ENCODE assay signal across 13 mouse cellular contexts in genomic region chr10:50891876-50892711, GRCm38 (mm10). TPM values are rescaled to one million over a fixed set of nuclear protein-coding genes. Genes with fewer than 3 reads are reported as not detected.
A peak's percentile ranks its signal among the peaks of the same experiment; 100 is the strongest.
DNase-seq lines count a peak whose midpoint lies in the region; ATAC-seq lines count a peak whose summit lies in the region.
"Had no signal": no experiment of that assay in that cellular context is flagged by ENCODE, and none has a peak within 500 bp of the region (broad histone marks: within the 10 kb centered on the region; RNA-seq: fewer than 3 reads in every experiment).

No protein-coding gene starts in this region.

- H3K4me1 ChIP-seq in heart, embryonic 11.5 days (ENCODE audit: control insufficient read depth, insufficient read depth, low read length) = peaks cover 12% of the 10 kb centered on the region; the same call in 1 of the 2 replicates
- peaks cover 18% of the 10 kb centered on the region for H3K4me1 ChIP-seq in midbrain, embryonic 11.5 days (ENCODE audit: control insufficient read depth, insufficient read depth, low read length)
- H3K4me1 ChIP-seq in midbrain, embryonic 15.5 days = peaks cover 15% of the 10 kb centered on the region
- H3K4me1 ChIP-seq in kidney, embryonic 16.5 days (ENCODE audit: insufficient read depth, low read length) = peaks cover 8% of the 10 kb centered on the region; the same call in 1 of the 2 replicates
- peaks cover 13% of the 10 kb centered on the region for H3K4me1 ChIP-seq in neural tube, embryonic 13.5 days (replicated peaks)

- H3K9ac ChIP-seq in heart, embryonic 11.5 days (ENCODE audit: low read depth, low read length) = no peak overlapping the region
- H3K9ac ChIP-seq in midbrain, embryonic 11.5 days (ENCODE audit: low read length) = no peak overlapping the region
- no peak overlapping the region for H3K9ac ChIP-seq in midbrain, embryonic 15.5 days
- no peak overlapping the region; the same call in 1 of the 2 replicates for H3K9ac ChIP-seq in kidney, embryonic 16.5 days (replicated peaks; ENCODE audit: low read length)
- H3K9ac ChIP-seq in neural tube, embryonic 13.5 days = no peak overlapping the region

- H3K27me3 ChIP-seq in heart, embryonic 11.5 days (ENCODE audit: control insufficient read depth, insufficient read depth, low read length) = peaks cover 76% of the 10 kb centered on the region
- peaks cover 78% of the 10 kb centered on the region for H3K27me3 ChIP-seq in midbrain, embryonic 11.5 days (ENCODE audit: control insufficient read depth, insufficient read depth, low read length)
- H3K27me3 ChIP-seq in midbrain, embryonic 15.5 days (replicated peaks) = peaks cover 77% of the 10 kb centered on the region
- H3K27me3 ChIP-seq in kidney, embryonic 16.5 days (ENCODE audit: insufficient read depth, low read length) = peaks cover 74% of the 10 kb centered on the region
- H3K27me3 ChIP-seq in neural tube, embryonic 13.5 days = peaks cover 94% of the 10 kb centered on the region

- H3K4me2 ChIP-seq in heart, embryonic 11.5 days = peak overlapping the region; percentile 32; the same call in 1 of the 2 replicates
- peak overlapping the region; percentile 71 for H3K4me2 ChIP-seq in midbrain, embryonic 11.5 days
- H3K4me2 ChIP-seq in midbrain, embryonic 15.5 days = no peak overlapping the region
- peak overlapping the region; percentile 63 for H3K4me2 ChIP-seq in kidney, embryonic 16.5 days (replicated peaks; ENCODE audit: low read depth, low read length)
- H3K4me2 ChIP-seq in neural tube, embryonic 13.5 days = 0 out of 2 replicates have a peak overlapping the region, but pooled peaks have one; percentile 5

- no peaks in the 10 kb centered on the region for H3K36me3 ChIP-seq in heart, embryonic 11.5 days (ENCODE audit: control insufficient read depth, insufficient read depth, low read length)
- no peaks in the 10 kb centered on the region for H3K36me3 ChIP-seq in midbrain, embryonic 11.5 days (ENCODE audit: control insufficient read depth, insufficient read depth, low read length)
- H3K36me3 ChIP-seq in midbrain, embryonic 15.5 days (replicated peaks) = no peaks in the 10 kb centered on the region
- H3K36me3 ChIP-seq in kidney, embryonic 16.5 days (ENCODE audit: insufficient read depth, low read length) = no peaks in the 10 kb centered on the region
- no peaks in the 10 kb centered on the region for H3K36me3 ChIP-seq in neural tube, embryonic 13.5 days

- H3K4me3 ChIP-seq in heart, embryonic 11.5 days (ENCODE audit: low read depth, low read length) = no peak overlapping the region
- H3K4me3 ChIP-seq in midbrain, embryonic 11.5 days (ENCODE audit: low read depth, low read length) = peak overlapping the region; percentile 11; the same call in 1 of the 2 replicates
- H3K4me3 ChIP-seq in midbrain, embryonic 15.5 days = no peak overlapping the region
- peak overlapping the region; percentile 58 for H3K4me3 ChIP-seq in kidney, embryonic 16.5 days (ENCODE audit: low read length)
- H3K4me3 ChIP-seq in neural tube, embryonic 13.5 days = no peak overlapping the region
- H3K4me3 ChIP-seq: heart, adult 2 months; megakaryocyte, embryonic 14.5 days had no signal

- DNase-seq in heart, postnatal 25 days (ENCODE audit: low spot score) = no peak
- peak; percentile 96 for DNase-seq in midbrain, embryonic 11.5 days (ENCODE audit: low spot score, missing footprints)
- no peak for DNase-seq in left cerebral cortex, postnatal 25 days (ENCODE audit: low spot score in 2 of 2)
- DNase-seq in testis, postnatal 14 days (ENCODE audit: low spot score) = no peak
- DNase-seq: adrenal gland, postnatal 25 days; B cell, adult 2 months; cerebellum, adult 9-11 months; heart, adult 2 months had no signal

- intact Hi-C loops in heart, postnatal 25 days (cut with DNase I) = loop anchor here (10.0 kb wide), 1 partner anchor 1133 kb away; the partner anchor contains the start of gene Vgll2
- intact Hi-C loops in left cerebral cortex, postnatal 25 days (cut with DNase I) = loop anchor here (5.0 kb wide), 2 partner anchors 300 to 785 kb away; partner anchors contain the start of genes Ascc3 and Rfx6

- 1% methylated on average over 26 of the region's 26 CpGs for WGBS in heart, embryonic 11.5 days (ENCODE audit: insufficient replicate concordance)
- WGBS in midbrain, embryonic 11.5 days = under 1% methylated on average over 26 of the region's 26 CpGs
- under 1% methylated on average over 26 of the region's 26 CpGs for WGBS in midbrain, embryonic 15.5 days
- under 1% methylated on average over 26 of the region's 26 CpGs for WGBS in kidney, embryonic 16.5 days
- under 1% methylated on average over 26 of the region's 26 CpGs for WGBS in neural tube, embryonic 13.5 days

- no peaks in the 10 kb centered on the region for H3K9me3 ChIP-seq in heart, embryonic 11.5 days (replicated peaks; ENCODE audit: control insufficient read depth, low read length)
- H3K9me3 ChIP-seq in midbrain, embryonic 11.5 days (ENCODE audit: control insufficient read depth, low read length) = no peaks in the 10 kb centered on the region
- no peaks in the 10 kb centered on the region for H3K9me3 ChIP-seq in midbrain, embryonic 15.5 days
- H3K9me3 ChIP-seq in kidney, embryonic 16.5 days (ENCODE audit: low read length) = no peaks in the 10 kb centered on the region
- H3K9me3 ChIP-seq in neural tube, embryonic 13.5 days = no peaks in the 10 kb centered on the region

- no peak for ATAC-seq in heart, embryonic 11.5 days (replicated peaks; ENCODE audit: insufficient number of reproducible peaks, low FRiP score, low TSS enrichment)
- ATAC-seq in midbrain, embryonic 11.5 days (ENCODE audit: low FRiP score) = no peak
- ATAC-seq in midbrain, embryonic 15.5 days (replicated peaks) = no peak
- ATAC-seq in kidney, embryonic 16.5 days (ENCODE audit: low FRiP score, low TSS enrichment) = no peak
- no peak for ATAC-seq in neural tube, embryonic 13.5 days (ENCODE audit: low read depth)

- no peak overlapping the region for H3K27ac ChIP-seq in heart, embryonic 11.5 days (ENCODE audit: low read depth, low read length)
- no peak overlapping the region for H3K27ac ChIP-seq in midbrain, embryonic 11.5 days (ENCODE audit: low read depth, low read length)
- H3K27ac ChIP-seq in midbrain, embryonic 15.5 days = no peak overlapping the region
- peak overlapping the region; percentile 17; the same call in 1 of the 2 replicates for H3K27ac ChIP-seq in kidney, embryonic 16.5 days (ENCODE audit: low read length)
- H3K27ac ChIP-seq in neural tube, embryonic 13.5 days (replicated peaks) = no peak overlapping the region
- H3K27ac ChIP-seq: heart, adult 2 months had no signal

RNA-seq across cellular contexts. Expression of gene Sim1, which starts 2.5 kb away (rescaled TPM):
- 0.09 and 0.23 TPM in 2 replicates for polyA plus RNA-seq in heart, embryonic 11.5 days (2014; fragmentation: Nextera tagmentation; extraction: Ambion mirVana)
- not detected for total RNA-seq in heart, postnatal 25 days (2021)
- 7.9 and 8.7 TPM in 2 replicates for polyA plus RNA-seq in midbrain, embryonic 11.5 days (2014; fragmentation: Nextera tagmentation; extraction: Ambion mirVana)
- polyA plus RNA-seq in midbrain, embryonic 15.5 days (2015; fragmentation: Nextera tagmentation; extraction: Ambion mirVana) = 2.1 and 3.8 TPM in 2 replicates
- 10.1 and 10.6 TPM in 2 replicates for polyA plus RNA-seq in kidney, embryonic 16.5 days (2015; fragmentation: Nextera tagmentation; extraction: Ambion mirVana)
- polyA plus RNA-seq in neural tube, embryonic 13.5 days (2015; fragmentation: Nextera tagmentation; extraction: Ambion mirVana) = 1.3 and 1.8 TPM in 2 replicates
- total RNA-seq in left cerebral cortex, postnatal 25 days (2021) = under 1 TPM; 0.32 to 0.69 TPM
- total RNA-seq: adrenal gland, postnatal 25 days; heart, adult 2 months had no signal
- polyA plus RNA-seq: heart, adult 2 months had no signal

Comparison
In these comparisons a context has a peak if more than half of its experiments do, and no peak if none do; other contexts are left out.
1. H3K4me3 ChIP-seq: peak in midbrain, embryonic 11.5 days (single experiment) and kidney, embryonic 16.5 days (single experiment); none in heart, embryonic 11.5 days (single experiment), midbrain, embryonic 15.5 days (single experiment) and neural tube, embryonic 13.5 days (single experiment).